Mouse (Mus musculus) hindbrain, postnatal 0 days (tissue): ENCODE data around the gene Rnase4. TPM values are rescaled to one million over a fixed set of nuclear protein-coding genes. Genes with fewer than 3 reads are reported as not detected.

ENCODE experiments used
- ATAC-seq: fragments of 200-750 bp; cut with Nextera tagmentation; 2 replicates; pipeline ENCODE4 v1.8.0; 2017; ENCODE audit warnings: mild to moderate bottlenecking, moderate TSS enrichment, moderate library complexity
- DNase-seq: peaks from one replicate; pipeline ENCODE4 v3.0.0-alpha.2; 2015; ENCODE audit warnings: low spot score
- H3K27ac ChIP-seq: fragments of 300-500 bp; sonication (generic); 2 replicates; pipeline ENCODE4 v1.5.1; 2014; ENCODE audit warnings: mild to moderate bottlenecking
- H3K27me3 ChIP-seq: fragments of 300-500 bp; sonication (generic); 2 replicates; pipeline ENCODE4 v1.6.1; 2014; ENCODE audit warnings: low read length, mixed read lengths; ENCODE audit not compliant: insufficient read depth
- H3K36me3 ChIP-seq: fragments of 300-500 bp; sonication (generic); 2 replicates; pipeline ENCODE4 v1.6.1; 2014; ENCODE audit warnings: low read length, mixed read lengths; ENCODE audit not compliant: insufficient read depth
- H3K4me1 ChIP-seq: fragments of 300-500 bp; sonication (generic); 2 replicates; pipeline ENCODE4 v1.6.1; 2014; ENCODE audit warnings: antibody characterized with exemption, low read length, mixed read lengths; ENCODE audit not compliant: insufficient read depth
- H3K4me2 ChIP-seq: fragments of 300-500 bp; sonication (generic); 2 replicates; pipeline ENCODE4 v1.6.1; 2014; ENCODE audit warnings: low read depth, mild to moderate bottlenecking, low read length, moderate library complexity, mixed read lengths
- H3K4me3 ChIP-seq: fragments of 300-500 bp; sonication (generic); 2 replicates; pipeline ENCODE4 v1.5.1; 2014; ENCODE audit warnings: low read length
- H3K9ac ChIP-seq: fragments of 300-500 bp; sonication (generic); replicated peaks from 2 replicates; pipeline ENCODE4 v1.6.1; 2014; ENCODE audit warnings: mild to moderate bottlenecking, low read length, moderate library complexity, mixed read lengths
- H3K9me3 ChIP-seq: fragments of 300-500 bp; sonication (generic); 2 replicates; pipeline ENCODE4 v1.6.1; 2016; ENCODE audit warnings: low read length, mixed read lengths
- CTCF ChIP-seq: IDR thresholded peaks from 2 replicates; pipeline ENCODE4 v1.5.1; 2016; ENCODE audit warnings: antibody characterized with exemption, control low read depth, low read depth
- WGBS: fragments of 180-500 bp; shearing (Covaris S2); extraction: QIAGEN DNeasy Blood & Tissue Kit; methylation state at CpG from one replicate; pipeline ENCODE4 v1.1.7; 2014; 5-methylcytosine and 5-hydroxymethylcytosine counted together
- polyA plus RNA-seq: library from polyadenylated mRNA; unstranded; fragments of >200 nt; fragmentation: Nextera tagmentation; extraction: Ambion mirVana; gene quantifications from 2 replicates; pipeline ENCODE4 v1.2.1, GENCODE M21; 2015
- total RNA-seq: library from RNA; depleted of rRNA; stranded (reverse); fragments of >200 nt; gene quantifications from 2 replicates; pipeline ENCODE4 v1.2.3, GENCODE M21; 2014

Rnase4 gene
- total and polyA plus RNA-seq, 2 experiments from 2014 or later, result 17.6 to 34.1 TPM

DNA sequence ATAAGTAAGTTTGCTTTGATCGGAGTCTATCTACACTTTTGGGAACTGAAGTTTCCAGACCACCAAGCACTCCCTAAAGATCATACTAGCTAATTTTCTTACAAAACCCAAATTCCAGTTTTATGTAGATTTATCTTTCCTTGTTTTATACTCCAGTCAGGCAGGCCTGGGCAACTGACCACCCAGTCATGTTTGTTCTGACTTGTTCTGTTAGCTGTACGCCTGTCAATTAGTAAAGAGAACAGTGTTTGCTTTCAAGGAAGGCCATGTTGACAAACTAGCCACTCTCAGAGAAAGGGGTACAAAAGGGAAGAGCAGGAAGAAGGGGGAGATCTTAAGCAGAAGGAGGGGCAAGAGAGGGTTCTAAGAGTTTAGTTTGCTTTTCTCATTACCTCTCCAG is 13.5 kb downstream of the Rnase4 start:
- no peaks in the 10 kb centered on the region for H3K27me3 ChIP-seq
- H3K9me3 ChIP-seq, result no peaks in the 10 kb centered on the region
- DNase-seq (no peak), ATAC-seq (no peak)
- H3K9ac ChIP-seq, result no peak overlapping the region
- WGBS, result 88% methylated on average over 2 of the region's 2 CpGs
- TF ChIP-seq CTCF, result no peak
- no peak overlapping the region for H3K4me3 ChIP-seq
- no peaks in the 10 kb centered on the region for H3K36me3 ChIP-seq
- H3K4me1 ChIP-seq, result no peaks in the 10 kb centered on the region
- H3K27ac ChIP-seq, result no peak overlapping the region
- no peak overlapping the region for H3K4me2 ChIP-seq

DNA sequence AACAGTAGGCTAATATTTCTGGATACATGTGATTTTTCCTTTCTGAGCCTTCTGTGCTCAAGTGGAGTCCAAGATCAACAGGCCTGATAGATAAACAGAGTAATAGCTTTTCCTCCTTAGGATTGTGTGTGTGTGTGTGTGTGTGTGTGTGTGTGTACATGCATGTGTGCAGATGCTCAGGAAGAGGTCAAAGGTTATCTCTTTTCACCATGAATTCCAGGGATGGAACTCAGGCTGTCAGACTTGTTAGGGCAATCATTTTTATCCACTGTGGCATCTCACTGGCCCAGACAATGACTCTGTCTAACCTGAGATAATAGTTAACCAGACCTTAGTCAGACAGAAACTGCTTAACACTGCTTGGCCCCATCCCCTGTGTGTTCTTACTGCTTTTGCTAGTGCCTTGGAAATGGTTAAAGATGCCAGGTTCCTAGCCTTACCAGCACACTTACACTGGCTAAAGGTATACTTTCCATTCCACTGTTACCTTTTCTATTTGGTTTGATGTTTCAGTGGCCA is 15.6 kb downstream of the Rnase4 start:
- Histone ChIP-seq H3K4me1 (no peaks in the 10 kb centered on the region), H3K4me2 (no peak overlapping the region), H3K9me3 (no peaks in the 10 kb centered on the region), H3K9ac (no peak overlapping the region), H3K27ac (no peak overlapping the region), H3K27me3 (no peaks in the 10 kb centered on the region), H3K36me3 (no peaks in the 10 kb centered on the region), H3K4me3 (no peak overlapping the region)
- no peak for TF ChIP-seq CTCF
- ATAC-seq (no peak), DNase-seq (no peak)

- H3K9me3 ChIP-seq, result no peaks in the 10 kb centered on the region
- DNase-seq (no peak), ATAC-seq (no peak)
- H3K4me1 ChIP-seq, result no peaks in the 10 kb centered on the region
- H3K27me3 ChIP-seq, result no peaks in the 10 kb centered on the region
- H3K27ac ChIP-seq, result no peak overlapping the region
- no peak overlapping the region for H3K9ac ChIP-seq
- no peaks in the 10 kb centered on the region for H3K36me3 ChIP-seq
- H3K4me2 ChIP-seq, result no peak overlapping the region
- 65% methylated on average over 3 of the region's 3 CpGs for WGBS
- no peak overlapping the region for H3K4me3 ChIP-seq
- no peak for TF ChIP-seq CTCF
Measured at GRCm38 (mm10) chr14:51111966-51112365, 21.1 kb downstream of the Rnase4 start.

DNA sequence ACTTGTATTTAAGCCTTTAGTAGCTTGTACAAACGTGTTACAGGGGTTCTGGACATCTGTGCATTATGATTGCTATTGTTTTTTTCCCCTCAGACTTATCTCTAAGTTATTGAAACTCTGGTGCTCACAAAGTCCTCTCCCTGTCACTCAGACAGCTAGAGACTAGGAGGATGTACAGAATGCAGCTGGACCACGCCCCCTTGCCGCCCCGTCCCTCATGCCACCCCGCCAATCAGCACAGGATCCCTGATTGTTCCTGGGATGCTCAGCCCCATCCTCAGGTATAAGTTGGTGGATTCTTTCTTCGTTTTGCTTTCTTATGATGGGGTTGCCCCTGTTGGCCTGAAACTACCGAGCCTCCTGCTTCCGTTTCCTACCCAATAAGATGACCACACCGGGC is 22.6 kb downstream of the Rnase4 start:
- 39% methylated on average over 9 of the region's 9 CpGs for WGBS
- Histone ChIP-seq H3K4me2 (no peak overlapping the region), H3K27ac (no peak overlapping the region), H3K9ac (no peak overlapping the region), H3K36me3 (no peaks in the 10 kb centered on the region), H3K4me1 (no peaks in the 10 kb centered on the region), H3K9me3 (no peaks in the 10 kb centered on the region), H3K27me3 (no peaks in the 10 kb centered on the region), H3K4me3 (no peak overlapping the region)
- DNase-seq (no peak), ATAC-seq (no peak)
- TF ChIP-seq CTCF, result no peak

- no peak within 1 kb of the TSS for H3K4me3 ChIP-seq
- no peak for TF ChIP-seq CTCF
- no peak within 1 kb of the TSS for H3K9ac ChIP-seq
- no peaks in the 10 kb centered on the region for H3K9me3 ChIP-seq
- H3K27me3 ChIP-seq, result no peaks in the 10 kb centered on the region
- no peak within 1 kb of the TSS for H3K27ac ChIP-seq
- WGBS, result 44% methylated on average over 12 of the region's 12 CpGs
- no peaks in the 10 kb centered on the region for H3K36me3 ChIP-seq
- DNase-seq (no peak), ATAC-seq (no peak)
- H3K4me2 ChIP-seq, result no peak within 1 kb of the TSS
- H3K4me1 ChIP-seq, result no peaks in the 10 kb centered on the region
Measured at GRCm38 (mm10) chr14:51113916-51114560, 23.2 kb downstream of the Rnase4 start, which contains the start of gene Eddm3b. Gene Eddm3b, plus strand, starts transcription at chr14:51114426.

- TF ChIP-seq CTCF, result no peak
- ATAC-seq (no peak), DNase-seq (no peak)
- H3K27ac ChIP-seq, result no peak overlapping the region
- H3K4me1 ChIP-seq, result no peaks in the 10 kb centered on the region
- no peak overlapping the region for H3K9ac ChIP-seq
- no peaks in the 10 kb centered on the region for H3K27me3 ChIP-seq
- no peak overlapping the region for H3K4me2 ChIP-seq
- 0 out of 2 replicates have a peak, but pooled peaks cover 3% of the 10 kb centered on the region for H3K9me3 ChIP-seq
- no peaks in the 10 kb centered on the region for H3K36me3 ChIP-seq
- no peak overlapping the region for H3K4me3 ChIP-seq
- WGBS, result 90% methylated on average over 6 of the region's 6 CpGs
Measured at GRCm38 (mm10) chr14:51125684-51126083, 34.8 kb downstream of the Rnase4 start.

DNA sequence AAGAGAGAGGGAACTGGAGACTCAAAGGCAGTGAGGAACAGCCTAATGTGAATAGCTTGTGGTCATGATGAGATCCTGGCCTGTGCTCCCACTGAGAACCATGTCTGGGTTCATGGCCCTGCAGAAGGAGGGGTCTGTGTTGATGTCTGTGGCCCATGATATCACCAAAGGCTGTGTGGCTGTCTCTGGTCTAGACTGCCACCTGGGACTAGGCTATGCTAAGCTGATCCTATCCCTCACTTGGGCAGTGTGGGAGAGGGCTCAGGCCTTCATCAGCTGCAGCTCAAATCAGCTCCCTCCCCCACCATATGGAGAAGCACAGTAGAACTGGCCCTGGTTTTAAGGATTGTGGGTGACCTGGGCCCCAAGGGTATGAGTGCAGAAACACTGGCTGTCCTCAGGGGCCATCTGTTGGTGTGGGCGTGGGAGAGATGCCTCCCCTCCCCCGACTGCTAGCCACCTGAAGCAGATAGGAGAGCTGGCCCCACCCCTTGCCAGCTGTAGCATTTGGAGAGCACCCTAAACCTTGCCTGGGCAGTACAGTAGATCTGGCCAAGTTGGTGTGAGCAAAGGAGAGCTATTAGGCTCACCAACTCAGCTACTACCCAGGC is 36.9 kb downstream of the Rnase4 start:
- H3K4me3 ChIP-seq, result no peak overlapping the region
- DNase-seq, result no peak
- no peaks in the 10 kb centered on the region for H3K4me1 ChIP-seq
- H3K9me3 ChIP-seq, result 0 out of 2 replicates have a peak, but pooled peaks cover 3% of the 10 kb centered on the region
- no peak for ATAC-seq
- no peak for TF ChIP-seq CTCF
- no peaks in the 10 kb centered on the region for H3K36me3 ChIP-seq
- no peak overlapping the region for H3K4me2 ChIP-seq
- no peak overlapping the region for H3K9ac ChIP-seq
- WGBS, result 66% methylated on average over 2 of the region's 2 CpGs
- no peak overlapping the region for H3K27ac ChIP-seq
- H3K27me3 ChIP-seq, result no peaks in the 10 kb centered on the region
